Mouse (Mus musculus): ENCODE measurements around the gene Gzmd. TPM values are rescaled to one million over a fixed set of nuclear protein-coding genes. Genes with fewer than 3 reads are reported as not detected.

Gene Gzmd
- total RNA-seq, 2 experiments from 2014 or later: not detected

DNA sequence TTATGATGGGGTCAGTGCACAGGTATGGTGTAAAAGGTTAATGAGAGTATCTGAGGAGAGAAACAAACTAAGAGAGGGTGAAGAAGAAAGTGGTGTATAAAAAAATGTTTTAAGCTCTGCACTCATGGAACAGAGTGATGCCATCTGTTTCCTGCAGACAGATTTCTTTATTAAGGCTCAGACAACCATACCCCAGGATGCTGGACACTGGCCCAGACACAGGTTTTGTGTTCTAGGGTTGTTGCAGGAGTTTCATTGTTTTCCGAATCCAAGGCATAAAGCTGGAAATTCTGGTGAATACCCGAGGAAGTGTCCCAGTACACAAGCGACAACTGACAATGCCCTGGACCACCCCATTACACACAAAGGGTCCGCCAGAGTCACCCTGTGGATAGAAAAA, 50.4 kb downstream of the Gzmd start:
- no peak for DNase-seq

Small RNA genes within 50 kb of the gene (microRNA-seq; reads per million reads assigned to microRNA genes)
- 0 reads per million in 2 experiments for gene Mir6949 (ENCODE audit: borderline replicate concordance in 2 of 2)

Other genes starting within 250 kb of the Gzmd start
- gene Cbln3, start 248.2 kb downstream of the Gzmd start, total RNA-seq (2021): not detected
- gene Khnyn, start 247.7 kb downstream of the Gzmd start, total RNA-seq (2021): 1 to 10 TPM; 7.0 to 9.1 TPM
- gene Sdr39u1, start 232.3 kb downstream of the Gzmd start, total RNA-seq (2021): 10 to 100 TPM; 95.7 to 98.1 TPM
- gene Cma1, start 187.9 kb downstream of the Gzmd start, total RNA-seq (2021): 1 to 10 TPM; 2.7 to 4.1 TPM
- not detected for gene Cma2, start 181.6 kb downstream of the Gzmd start, total RNA-seq (2021)
- gene Mcpt1, start 114.6 kb downstream of the Gzmd start, total RNA-seq (2021): not detected
- gene Mcpt9, start 102.1 kb downstream of the Gzmd start, total RNA-seq (2021): not detected
- gene Mcpt2, start 90.6 kb downstream of the Gzmd start, total RNA-seq (2021): not detected
- 1 to 10 TPM; 2.7 to 5.8 TPM for gene Mcpt4, start 70.3 kb downstream of the Gzmd start, total RNA-seq (2021)
- not detected for gene Mcpt8, start 47.3 kb downstream of the Gzmd start, total RNA-seq (2021)
- gene Ctsg, start 30.0 kb downstream of the Gzmd start, total RNA-seq (2021): not detected
- gene Gzme, start 12.0 kb downstream of the Gzmd start, total RNA-seq (2021): not detected
- gene Gzmg, start 27.0 kb upstream of the Gzmd start, total RNA-seq (2021): not detected
- not detected for gene Gzmn, start 42.0 kb upstream of the Gzmd start, total RNA-seq (2021)
- not detected for gene Gzmf, start 78.8 kb upstream of the Gzmd start, total RNA-seq (2021)
- not detected for gene Gzmc, start 102.0 kb upstream of the Gzmd start, total RNA-seq (2021)
- not detected for gene Gzmb, start 129.7 kb upstream of the Gzmd start, total RNA-seq (2021)
- not detected for gene Atp12a, start 232.5 kb upstream of the Gzmd start, total RNA-seq (2021)

Data from gastrocnemius, postnatal 25 days (tissue).